Mouse (Mus musculus) liver, embryonic 16.5 days (tissue): ENCODE measurements around the gene Pdia3. TPM values are rescaled to one million over a fixed set of nuclear protein-coding genes. Genes with fewer than 3 reads are reported as not detected.

Experiments used
- ATAC-seq: fragments of 200-750 bp; cut with Nextera tagmentation; 2 replicates; pipeline ENCODE4 v1.8.0; 2017; ENCODE audit warnings: low read depth, mild to moderate bottlenecking, moderate number of reproducible peaks, moderate library complexity
- H3K27ac ChIP-seq: fragments of 300-500 bp; sonication (generic); 2 replicates; pipeline ENCODE4 v1.5.1; 2014; ENCODE audit warnings: mild to moderate bottlenecking, low read length
- H3K27me3 ChIP-seq: fragments of 300-500 bp; sonication (generic); 2 replicates; pipeline ENCODE4 v1.6.1; 2014; ENCODE audit warnings: low read depth, low read length, mixed read lengths; ENCODE audit not compliant: control insufficient read depth, insufficient read depth
- H3K36me3 ChIP-seq: fragments of 300-500 bp; sonication (generic); 2 replicates; pipeline ENCODE4 v1.6.1; 2014; ENCODE audit warnings: mild to moderate bottlenecking; ENCODE audit not compliant: control insufficient read depth, insufficient read depth
- H3K4me1 ChIP-seq: fragments of 300-500 bp; sonication (generic); 2 replicates; pipeline ENCODE4 v1.6.1; 2014; ENCODE audit warnings: low read depth, low read length, mixed read lengths; ENCODE audit not compliant: control insufficient read depth
- H3K4me2 ChIP-seq: fragments of 300-500 bp; sonication (generic); 2 replicates; pipeline ENCODE4 v1.6.1; 2014; ENCODE audit warnings: low read depth, low read length, mixed read lengths
- H3K4me3 ChIP-seq: fragments of 300-500 bp; sonication (generic); 2 replicates; pipeline ENCODE4 v1.5.1; 2014; ENCODE audit warnings: low read depth, mild to moderate bottlenecking, low read length
- H3K9ac ChIP-seq: fragments of 300-500 bp; sonication (generic); 2 replicates; pipeline ENCODE4 v1.6.1; 2014; ENCODE audit warnings: low read depth, low read length
- H3K9me3 ChIP-seq: fragments of 300-500 bp; sonication (generic); replicated peaks from 2 replicates; pipeline ENCODE4 v1.6.1; 2016; ENCODE audit warnings: low read length; ENCODE audit not compliant: control insufficient read depth
- WGBS: fragments of 180-500 bp; shearing (Covaris S2); extraction: QIAGEN DNeasy Blood & Tissue Kit; methylation state at CpG from one replicate; pipeline ENCODE4 v1.1.7; 2014; ENCODE audit not compliant: insufficient replicate concordance; 5-methylcytosine and 5-hydroxymethylcytosine counted together
- polyA plus RNA-seq: library from polyadenylated mRNA; unstranded; fragments of >200 nt; fragmentation: Nextera tagmentation; extraction: Ambion mirVana; gene quantifications from 2 replicates; pipeline ENCODE4 v1.2.1, GENCODE M21; 2015

The Pdia3 gene
- polyA plus RNA-seq, 1 experiment from 2014 or later: 304 TPM

DNA sequence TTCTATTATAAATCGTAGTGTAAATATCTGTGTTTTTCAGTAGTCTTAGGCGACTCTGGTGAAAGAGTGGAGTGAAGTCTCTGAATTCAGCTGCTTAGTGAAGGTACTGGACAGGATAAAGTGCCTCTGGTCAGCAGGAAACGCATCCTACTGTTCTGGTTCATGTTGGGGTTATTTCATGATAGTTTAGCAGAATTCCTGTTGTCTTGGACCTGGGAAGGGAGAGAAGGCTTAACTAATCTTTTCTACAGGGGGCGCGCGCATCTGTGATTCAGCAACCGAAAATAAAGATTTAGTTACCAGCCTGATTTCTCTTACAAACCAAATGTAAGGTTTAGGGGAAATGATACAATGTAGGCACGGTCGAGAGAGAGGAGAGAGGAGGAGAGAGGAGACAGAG is 34.6 kb downstream of the Pdia3 start:
- Histone ChIP-seq H3K27ac (peak overlapping the region; percentile 83), H3K36me3 (0 out of 2 replicates have a peak, but pooled peaks cover 3% of the 10 kb centered on the region), H3K27me3 (no peaks in the 10 kb centered on the region), H3K9ac (peak overlapping the region; percentile 65), H3K4me3 (peak overlapping the region; percentile 99), H3K4me2 (peak overlapping the region; percentile 89), H3K9me3 (no peaks in the 10 kb centered on the region), H3K4me1 (peaks cover 23% of the 10 kb centered on the region)
- WGBS: 14% methylated on average over 9 of the region's 9 CpGs
- ATAC-seq: no peak

DNA sequence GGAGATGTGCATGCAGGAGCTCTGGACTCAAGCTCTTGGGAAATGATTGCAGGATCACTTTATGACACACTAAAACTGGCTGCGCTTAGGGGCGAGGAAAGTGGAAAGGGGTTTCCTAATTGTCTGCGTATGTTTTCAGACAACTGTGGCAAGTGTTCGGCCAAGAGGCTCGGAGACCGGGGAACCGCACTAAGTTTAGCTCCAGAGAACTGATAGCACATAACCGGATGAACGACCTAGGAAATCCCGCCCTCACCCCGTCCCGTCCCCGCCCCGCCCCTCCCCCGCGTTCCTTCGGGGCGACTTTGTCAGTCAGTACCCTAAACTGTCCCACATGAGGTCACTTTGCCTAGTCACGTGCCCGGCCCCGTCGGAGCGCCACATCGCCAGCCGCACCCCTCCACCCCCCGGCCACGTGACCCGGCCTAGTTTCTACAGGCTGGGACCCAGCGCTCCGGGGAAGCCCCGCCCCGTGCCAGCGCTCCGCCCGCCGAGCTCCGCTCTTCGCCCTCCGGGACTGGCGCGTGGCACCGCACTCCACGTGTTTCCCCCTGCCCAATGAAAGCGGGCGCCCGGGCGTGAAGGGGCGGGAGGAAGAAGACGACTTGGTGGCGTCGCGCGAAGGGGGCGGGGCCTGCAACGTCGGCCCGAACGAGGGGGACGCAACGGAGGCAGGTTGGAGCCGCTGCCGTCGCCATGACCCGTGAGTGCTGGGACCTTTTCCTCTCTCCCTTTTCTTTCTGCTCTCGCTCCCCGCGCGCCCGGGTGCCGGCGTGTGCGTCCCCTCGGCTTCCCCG is 35.4 kb downstream of the Pdia3 start, which contains the start of gene Serf2:
Gene Serf2, plus strand, starts transcription at position 457 of the 797 bp plus-strand sequence.
- H3K36me3 ChIP-seq: 0 out of 2 replicates have a peak, but pooled peaks cover 3% of the 10 kb centered on the region
- H3K4me2 ChIP-seq: peak within 1 kb of the TSS; percentile 89
- peak within 1 kb of the TSS; percentile 99 for H3K4me3 ChIP-seq
- H3K9ac ChIP-seq: peak within 1 kb of the TSS; percentile 99
- peak; percentile 97 for ATAC-seq
- no peaks in the 10 kb centered on the region for H3K27me3 ChIP-seq
- WGBS: under 1% methylated on average over 65 of the region's 74 CpGs
- peaks cover 22% of the 10 kb centered on the region for H3K4me1 ChIP-seq
- H3K9me3 ChIP-seq: no peaks in the 10 kb centered on the region
- peak within 1 kb of the TSS; percentile 92 for H3K27ac ChIP-seq

DNA sequence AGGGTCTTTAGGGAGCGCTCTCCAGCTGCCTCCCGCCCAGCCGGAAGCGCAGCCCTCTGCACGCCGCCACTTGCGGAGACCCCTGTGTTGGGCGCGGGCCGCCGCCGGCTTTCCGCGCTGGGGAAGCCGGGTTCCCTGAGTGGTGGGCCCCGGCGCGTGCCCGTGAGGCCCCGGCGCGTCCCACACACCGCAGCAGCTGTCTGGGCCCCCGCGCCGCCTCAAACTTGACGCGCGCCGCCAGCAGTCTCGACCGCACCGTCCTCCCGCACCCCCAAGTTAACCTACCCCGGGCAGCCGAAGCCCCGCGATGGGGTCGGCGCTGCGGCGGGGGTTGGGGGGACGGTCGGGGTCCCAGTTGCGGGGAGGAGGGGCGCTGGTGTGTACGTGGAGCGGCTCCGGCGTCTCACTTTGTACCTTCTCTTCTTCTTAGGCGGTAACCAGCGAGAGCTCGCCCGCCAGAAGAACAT is 36.0 kb downstream of the Pdia3 start:
- peak overlapping the region; percentile 89 for H3K4me2 ChIP-seq
- peak overlapping the region; percentile 99 for H3K9ac ChIP-seq
- ATAC-seq: peak; percentile 3; the same call in 1 of the 2 replicates
- no peaks in the 10 kb centered on the region for H3K9me3 ChIP-seq
- peak overlapping the region; percentile 92 for H3K27ac ChIP-seq
- peak overlapping the region; percentile 99 for H3K4me3 ChIP-seq
- no peaks in the 10 kb centered on the region for H3K27me3 ChIP-seq
- H3K36me3 ChIP-seq: 0 out of 2 replicates have a peak, but pooled peaks cover 3% of the 10 kb centered on the region
- WGBS: 0% methylated on average over 51 of the region's 54 CpGs
- H3K4me1 ChIP-seq: peaks cover 22% of the 10 kb centered on the region

DNA sequence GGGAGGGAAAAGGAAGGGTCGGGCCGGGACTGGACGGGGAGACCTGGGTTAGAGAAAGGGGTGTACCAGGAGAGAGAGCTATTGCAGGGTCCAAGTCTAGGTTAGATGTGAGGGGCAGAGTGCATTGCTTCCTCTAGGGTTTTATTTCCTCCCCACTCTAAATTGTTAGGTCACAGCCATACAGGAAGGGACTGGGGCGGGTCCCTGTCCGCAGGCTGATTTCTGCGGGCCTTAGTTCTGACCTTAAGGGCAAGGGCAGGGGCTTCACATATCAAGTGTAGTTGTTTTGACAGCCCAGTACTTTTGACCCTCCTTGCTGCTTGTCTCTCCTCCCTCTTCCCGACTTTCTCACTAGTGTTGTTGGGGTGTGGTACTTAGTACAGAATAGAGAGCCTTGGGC is 36.5 kb downstream of the Pdia3 start:
- no peak for ATAC-seq
- H3K36me3 ChIP-seq: 0 out of 2 replicates have a peak, but pooled peaks cover 3% of the 10 kb centered on the region
- H3K4me2 ChIP-seq: peak overlapping the region; percentile 89
- H3K4me1 ChIP-seq: peaks cover 22% of the 10 kb centered on the region
- no peaks in the 10 kb centered on the region for H3K27me3 ChIP-seq
- H3K4me3 ChIP-seq: peak overlapping the region; percentile 99
- H3K9me3 ChIP-seq: no peaks in the 10 kb centered on the region
- peak overlapping the region; percentile 99 for H3K9ac ChIP-seq
- peak overlapping the region; percentile 92 for H3K27ac ChIP-seq
- WGBS: under 1% methylated on average over 7 of the region's 7 CpGs

DNA sequence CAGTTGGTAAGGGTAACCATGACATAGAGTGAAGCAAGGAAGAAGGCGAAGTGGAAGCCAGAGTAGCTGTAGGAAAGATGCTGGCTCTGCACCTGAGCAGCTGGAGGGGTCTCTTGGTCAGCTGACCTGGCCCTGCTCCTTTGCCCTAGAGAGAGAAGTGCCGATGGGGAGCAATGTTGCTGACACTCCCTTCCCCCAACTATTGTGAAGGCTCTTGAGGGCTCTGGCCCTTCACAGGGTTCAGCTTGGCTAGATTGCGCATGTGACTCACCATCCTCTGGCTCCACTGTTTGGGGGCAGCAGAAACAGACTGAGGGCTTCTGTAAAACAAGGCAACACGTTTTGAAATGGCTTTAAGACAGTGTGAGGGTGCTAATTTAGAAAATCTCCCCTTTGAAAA is 38.8 kb downstream of the Pdia3 start:
- WGBS: 75% methylated on average over 4 of the region's 4 CpGs
- Histone ChIP-seq H3K27ac (no peak overlapping the region), H3K9ac (no peak overlapping the region), H3K4me2 (no peak overlapping the region), H3K4me3 (no peak overlapping the region), H3K4me1 (peaks cover 29% of the 10 kb centered on the region), H3K27me3 (no peaks in the 10 kb centered on the region), H3K9me3 (no peaks in the 10 kb centered on the region), H3K36me3 (0 out of 2 replicates have a peak, but pooled peaks cover 3% of the 10 kb centered on the region)
- no peak for ATAC-seq

DNA sequence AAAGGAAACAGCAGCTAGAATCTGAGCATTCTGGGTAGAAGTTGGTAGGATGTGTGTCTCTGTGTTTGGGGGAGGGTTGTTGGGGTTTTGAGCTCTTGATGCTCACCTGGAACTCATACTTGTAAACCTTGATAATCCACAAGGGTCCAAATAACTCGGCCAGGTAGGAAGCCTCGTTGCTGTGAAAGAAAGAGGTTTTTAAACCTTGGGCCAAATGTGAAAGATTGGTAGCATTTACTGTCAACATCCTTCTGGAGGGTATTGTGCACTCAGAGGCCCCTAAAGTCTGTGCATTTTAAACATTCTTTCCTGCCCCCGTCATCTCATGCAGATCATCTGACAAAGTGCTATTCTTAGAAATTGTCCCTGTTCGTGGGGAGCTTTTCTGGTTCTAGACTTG is 39.4 kb downstream of the Pdia3 start, which contains the start of gene Hypk:
Gene Hypk, plus strand, starts transcription at position 301 of the 400 bp plus-strand sequence.
- 56% methylated on average over 4 of the region's 4 CpGs for WGBS
- Histone ChIP-seq H3K27me3 (no peaks in the 10 kb centered on the region), H3K36me3 (0 out of 2 replicates have a peak, but pooled peaks cover 3% of the 10 kb centered on the region), H3K9ac (no peak within 1 kb of the TSS), H3K4me1 (peaks cover 32% of the 10 kb centered on the region), H3K27ac (no peak within 1 kb of the TSS), H3K9me3 (no peaks in the 10 kb centered on the region), H3K4me3 (no peak within 1 kb of the TSS), H3K4me2 (no peak within 1 kb of the TSS)
- no peak for ATAC-seq

DNA sequence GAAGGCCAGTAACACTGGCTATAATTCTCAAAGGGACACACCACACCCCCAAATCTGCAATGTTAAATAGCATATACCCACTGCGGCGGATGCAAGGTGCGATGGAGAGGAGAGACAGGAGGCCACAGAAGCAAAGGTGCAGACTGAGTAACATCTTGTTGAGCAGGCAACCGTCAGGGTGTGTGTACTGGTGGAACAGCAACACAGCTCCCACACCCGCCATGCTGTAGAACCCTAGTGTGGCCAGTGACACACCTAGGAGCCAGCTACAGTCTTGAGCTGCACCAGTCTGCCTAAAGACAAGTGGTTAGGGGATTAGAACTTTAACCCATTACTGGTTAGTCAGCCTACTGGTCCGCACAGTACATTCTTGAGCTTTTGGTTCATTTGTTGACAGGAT is 40.3 kb downstream of the Pdia3 start:
- Histone ChIP-seq H3K27me3 (no peaks in the 10 kb centered on the region), H3K4me3 (no peak overlapping the region), H3K27ac (no peak overlapping the region), H3K9ac (no peak overlapping the region), H3K4me2 (no peak overlapping the region), H3K4me1 (peaks cover 31% of the 10 kb centered on the region), H3K9me3 (no peaks in the 10 kb centered on the region), H3K36me3 (0 out of 2 replicates have a peak, but pooled peaks cover 9% of the 10 kb centered on the region)
- 83% methylated on average over 6 of the region's 6 CpGs for WGBS
- ATAC-seq: no peak

DNA sequence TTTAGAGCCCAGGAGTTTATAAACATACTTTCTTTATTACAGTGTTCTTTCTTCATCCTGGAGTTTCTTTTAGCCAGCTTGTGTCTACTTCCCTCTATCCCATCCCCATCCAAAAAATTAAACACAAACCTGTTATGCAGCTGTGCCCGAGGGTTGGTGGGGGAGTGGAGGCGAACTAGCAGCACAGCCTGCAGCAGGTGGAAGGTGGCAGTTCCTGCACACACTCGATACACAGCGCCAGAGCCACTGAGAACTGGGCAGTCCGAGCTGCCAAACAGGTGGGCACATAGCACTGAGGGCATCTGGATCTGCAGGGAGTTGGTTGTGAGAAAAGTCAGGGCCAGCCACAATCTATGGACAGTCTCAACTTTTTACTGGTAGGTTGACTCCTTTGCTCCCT is 42.0 kb downstream of the Pdia3 start:
- Histone ChIP-seq H3K9ac (no peak overlapping the region), H3K4me3 (no peak overlapping the region), H3K36me3 (0 out of 2 replicates have a peak, but pooled peaks cover 9% of the 10 kb centered on the region), H3K27ac (no peak overlapping the region), H3K27me3 (no peaks in the 10 kb centered on the region), H3K9me3 (no peaks in the 10 kb centered on the region), H3K4me2 (no peak overlapping the region), H3K4me1 (peaks cover 24% of the 10 kb centered on the region)
- ATAC-seq: no peak
- 74% methylated on average over 5 of the region's 5 CpGs for WGBS
